Mouse (Mus musculus) cerebellum, postnatal 25 days (tissue): ENCODE results near the gene Mocs2.

ENCODE experiments used
- DNase-seq, 2 experiments: peaks; one replicate each; pipeline ENCODE4 v3.0.0; 2021; ENCODE audit warnings: mixed read lengths in 2 of 2

Gene Mocs2

GRCm38 (mm10) chr13:114854023-114854422 is 36.0 kb downstream of the Mocs2 start:
- no peak for DNase-seq

GRCm38 (mm10) chr13:114854428-114854827 is 36.4 kb downstream of the Mocs2 start:
- no peak for DNase-seq

GRCm38 (mm10) chr13:114855573-114856268 is 37.7 kb downstream of the Mocs2 start:
- DNase-seq: peak; percentile 35 to 54

- DNase-seq: no peak
Observed at GRCm38 (mm10) chr13:114856269-114856627, 38.2 kb downstream of the Mocs2 start.

GRCm38 (mm10) chr13:114857525-114857924 is 39.5 kb downstream of the Mocs2 start:
- no peak for DNase-seq

GRCm38 (mm10) chr13:114874738-114875137 is 56.7 kb downstream of the Mocs2 start:
- DNase-seq: no peak

- no peak for DNase-seq
Observed at GRCm38 (mm10) chr13:114876005-114876520, 58.0 kb downstream of the Mocs2 start.

GRCm38 (mm10) chr13:114878667-114879066 is 60.6 kb downstream of the Mocs2 start:
- no peak for DNase-seq
